Mouse (Mus musculus) left cerebral cortex, adult 11 months (tissue): ENCODE data around the gene Hnrnpll.

Experiments used
- DNase-seq: peaks from one replicate; pipeline ENCODE4 v3.0.0; 2022; ENCODE audit warnings: low spot score

The Hnrnpll gene

GRCm38 (mm10) chr17:80061783-80062619, at the start of gene Hnrnpll:
Gene Hnrnpll, minus strand, starts transcription at chr17:80062334.
- DNase-seq: peak; percentile 97

GRCm38 (mm10) chr17:80105348-80105978, 43.3 kb upstream of the Hnrnpll start:
- no peak for DNase-seq

- DNase-seq: no peak
Measured at GRCm38 (mm10) chr17:80099823-80100222, 37.7 kb upstream of the Hnrnpll start.

GRCm38 (mm10) chr17:80097221-80097620, 35.1 kb upstream of the Hnrnpll start:
- DNase-seq: no peak

- DNase-seq: no peak
Measured at GRCm38 (mm10) chr17:80096720-80097114, 34.6 kb upstream of the Hnrnpll start.

- peak; percentile 21 for DNase-seq
Measured at GRCm38 (mm10) chr17:80096043-80096719, 34.0 kb upstream of the Hnrnpll start.

GRCm38 (mm10) chr17:80095254-80095899, 33.2 kb upstream of the Hnrnpll start:
- no peak for DNase-seq

- DNase-seq: no peak
Measured at GRCm38 (mm10) chr17:80091879-80092549, 29.9 kb upstream of the Hnrnpll start.

GRCm38 (mm10) chr17:80090551-80090950, 28.4 kb upstream of the Hnrnpll start:
- DNase-seq: no peak

GRCm38 (mm10) chr17:80088168-80088567, 26.0 kb upstream of the Hnrnpll start:
- DNase-seq: no peak

- no peak for DNase-seq
Measured at GRCm38 (mm10) chr17:80086591-80086990, 24.5 kb upstream of the Hnrnpll start.

GRCm38 (mm10) chr17:80084424-80084823, 22.3 kb upstream of the Hnrnpll start:
- DNase-seq: peak; percentile 47

GRCm38 (mm10) chr17:80083223-80083622, 21.1 kb upstream of the Hnrnpll start:
- DNase-seq: no peak

- DNase-seq: no peak
Measured at GRCm38 (mm10) chr17:80078726-80079125, 16.6 kb upstream of the Hnrnpll start.

GRCm38 (mm10) chr17:80067257-80067656, 5.1 kb upstream of the Hnrnpll start:
- no peak for DNase-seq

- no peak for DNase-seq
Measured at GRCm38 (mm10) chr17:80063840-80064495, 1.8 kb upstream of the Hnrnpll start.

GRCm38 (mm10) chr17:80063386-80063785, 1.3 kb upstream of the Hnrnpll start:
- DNase-seq: no peak

GRCm38 (mm10) chr17:80062620-80063010, 481 bp upstream of the Hnrnpll start:
- DNase-seq: no peak

GRCm38 (mm10) chr17:80060828-80061782, 1.0 kb downstream of the Hnrnpll start:
- DNase-seq: no peak

GRCm38 (mm10) chr17:80060151-80060550, 2.0 kb downstream of the Hnrnpll start:
- no peak for DNase-seq
